Mouse (Mus musculus) heart, adult 10 weeks (tissue): ENCODE measurements around the gene Gm17349. TPM values are rescaled to one million over a fixed set of nuclear protein-coding genes. Genes with fewer than 3 reads are reported as not detected.

Source experiments
- polyA plus RNA-seq: library from polyadenylated mRNA; stranded (reverse); fragments of 350-450 nt; fragmentation: Illumina TruSeq; extraction: RNeasy Lipid Tissue Mini Kit (QIAGEN cat#74804); gene quantifications from one replicate; pipeline ENCODE4 v1.2.3, GENCODE M21; 2014; ENCODE audit warnings: low read depth, low replicate concordance

Gm17349 gene
- not detected for polyA plus RNA-seq

GRCm38 (mm10) chr15:99705440-99706048 lies at the start of gene Gm17349:
TSS of gene Gm17349 (minus strand) at chr15:99705490.

GRCm38 (mm10) chr15:99725341-99726155 lies 20.3 kb upstream of the Gm17349 start, which contains the start of gene Cox14:
TSS of gene Cox14 (plus strand) at chr15:99725618.

GRCm38 (mm10) chr15:99717386-99718334 lies 12.4 kb upstream of the Gm17349 start, which contains the start of gene Gpd1:
TSS of gene Gpd1 (plus strand) at chr15:99717515.

GRCm38 (mm10) chr15:99701999-99702900 lies 3.0 kb downstream of the Gm17349 start, which contains the start of gene Smarcd1:
TSS of gene Smarcd1 (plus strand) at chr15:99702129.

GRCm38 (mm10) chr15:99670154-99670821 lies 35.0 kb downstream of the Gm17349 start, which contains the start of gene Asic1:
TSS of gene Asic1 (plus strand) at chr15:99670368.

Other genes starting within 250 kb of the Gm17349 start
- 3.4 TPM for gene Nckap5l, start 247.7 kb downstream of the Gm17349 start, polyA plus RNA-seq
- gene Bcdin3d, start 230.8 kb downstream of the Gm17349 start, polyA plus RNA-seq, result 3.9 TPM
- gene Faim2, start 177.3 kb downstream of the Gm17349 start, polyA plus RNA-seq, result 0.31 TPM
- gene Aqp2, start 126.4 kb downstream of the Gm17349 start, polyA plus RNA-seq, result not detected
- gene Aqp5, start 114.7 kb downstream of the Gm17349 start, polyA plus RNA-seq, result not detected
- gene Aqp6, start 104.1 kb downstream of the Gm17349 start, polyA plus RNA-seq, result not detected
- 1.5 TPM for gene Racgap1, start 53.8 kb downstream of the Gm17349 start, polyA plus RNA-seq
- 1.3 TPM for gene Asic1, start 35.1 kb downstream of the Gm17349 start, polyA plus RNA-seq
- gene Smarcd1, start 3.4 kb downstream of the Gm17349 start, polyA plus RNA-seq, result 31.2 TPM
- 57.8 TPM for gene Gpd1, start 12.0 kb upstream of the Gm17349 start, polyA plus RNA-seq
- 216 TPM for gene Cox14, start 20.1 kb upstream of the Gm17349 start, polyA plus RNA-seq
- 29.1 TPM for gene Cers5, start 67.4 kb upstream of the Gm17349 start, polyA plus RNA-seq
- gene Lima1, start 170.0 kb upstream of the Gm17349 start, polyA plus RNA-seq, result 18.0 TPM